ENCODE assay signal across 1 mouse cellular context in the genomic region with DNA sequence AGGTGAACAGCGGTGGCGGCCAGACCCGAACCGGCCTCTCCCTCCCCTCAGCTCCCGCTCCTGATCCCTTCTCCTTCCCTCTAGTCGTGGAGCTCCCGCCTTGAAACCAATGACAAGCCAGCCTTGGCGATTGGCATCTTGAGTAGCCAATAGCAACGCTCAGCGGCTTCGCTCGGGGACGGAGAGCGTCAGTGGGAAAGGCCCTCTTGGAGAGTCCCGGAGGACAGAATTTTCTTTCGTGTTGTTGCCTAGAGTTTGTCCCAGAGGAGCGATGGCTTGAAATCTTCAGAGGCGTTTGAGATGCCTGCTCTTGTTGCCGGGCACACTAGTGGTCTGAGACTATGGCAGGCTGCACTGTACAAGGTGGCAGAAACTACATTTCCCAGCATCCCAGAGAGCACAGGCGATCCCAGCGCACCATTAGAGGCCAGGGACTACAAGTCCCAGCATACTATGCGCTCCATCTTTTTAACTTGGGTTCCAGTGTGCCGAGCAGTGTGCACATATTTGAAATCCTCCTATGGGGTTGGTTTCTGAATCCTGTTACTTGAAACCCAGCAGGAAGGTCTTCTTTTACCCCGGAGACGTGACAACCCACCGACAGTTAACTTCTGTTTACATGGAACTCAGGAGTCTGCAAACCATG.
TF ChIP-seq lines count a peak whose summit lies in the region.

A gene (minus strand): TSS at position 179 of the 646 bp plus-strand sequence.
A gene (plus strand): TSS at position 454 of the 646 bp plus-strand sequence.

TF ChIP-seq in CH12.LX, 34 proteins besides CTCF, POLR2A, EP300 and RAD21 (continued from another document):
- TF ChIP-seq MXI1 (IDR thresholded peaks at IDR 0.05; ENCODE audit: low read depth, low read length) = peak; percentile 74
- 0 out of 2 replicates have a peak, but pooled peaks have one; percentile 12 for TF ChIP-seq MAX (IDR thresholded peaks at IDR 0.05; ENCODE audit: low read length)
- TF ChIP-seq POLR2AphosphoS2 (IDR thresholded peaks at IDR 0.05; ENCODE audit: low read depth, low read length) = peak; percentile 45; the same call in 1 of the 2 replicates
- TF ChIP-seq USF2 (conservative IDR thresholded peaks at IDR 0.05; ENCODE audit: low read depth, low read length) = no peak
- no peak for TF ChIP-seq MAFK (IDR thresholded peaks at IDR 0.05; ENCODE audit: insufficient replicate concordance, low read length)
- no peak for TF ChIP-seq E2F4 (IDR thresholded peaks at IDR 0.05; ENCODE audit: insufficient replicate concordance, low read depth, low read length)
- peak; percentile 30; the same call in 1 of the 2 replicates for TF ChIP-seq IRF4 (IDR thresholded peaks at IDR 0.05; ENCODE audit: low read depth, low read length)
- no peak for TF ChIP-seq RCOR1 (conservative IDR thresholded peaks at IDR 0.05; ENCODE audit: low read depth, low read length)
- TF ChIP-seq ELF1 (IDR thresholded peaks at IDR 0.05; ENCODE audit: low read depth, low read length) = peak; percentile 48
- TF ChIP-seq USF1 (IDR thresholded peaks at IDR 0.05; ENCODE audit: low read depth, low read length) = no peak
- TF ChIP-seq NELFE (IDR thresholded peaks at IDR 0.05; ENCODE audit: low read depth, low read length) = peak; percentile 73; the same call in 1 of the 2 replicates
- TF ChIP-seq PAX5 (IDR thresholded peaks at IDR 0.05; ENCODE audit: low read length) = no peak
- no peak for TF ChIP-seq MAZ (IDR thresholded peaks at IDR 0.05; ENCODE audit: low read depth, low read length)
- TF ChIP-seq ZC3H11A (IDR thresholded peaks at IDR 0.05; ENCODE audit: low read depth, low read length) = no peak
- TF ChIP-seq CHD1 (IDR thresholded peaks at IDR 0.05; ENCODE audit: low read depth, low read length) = no peak
- no peak for TF ChIP-seq SMC3 (IDR thresholded peaks at IDR 0.05; ENCODE audit: low read depth, low read length)
- peak; percentile 89; the same call in 1 of the 2 replicates for TF ChIP-seq GABPA (IDR thresholded peaks at IDR 0.05; ENCODE audit: insufficient replicate concordance, low read depth, low read length)
- peak; percentile 66 for TF ChIP-seq ZMIZ1 (IDR thresholded peaks at IDR 0.05; ENCODE audit: low read depth, low read length)
- peak; percentile 85 for TF ChIP-seq SIN3A (IDR thresholded peaks at IDR 0.05; ENCODE audit: low read length)
- TF ChIP-seq NRF1 (IDR thresholded peaks at IDR 0.05; ENCODE audit: low read depth, low read length) = peak; percentile 69
- TF ChIP-seq CHD2 (IDR thresholded peaks at IDR 0.05; ENCODE audit: low read length) = peak; percentile 91
- no peak for TF ChIP-seq UBTF (IDR thresholded peaks at IDR 0.05; ENCODE audit: low read depth, low read length)
- TF ChIP-seq KAT2A (IDR thresholded peaks at IDR 0.05; ENCODE audit: insufficient replicate concordance, low read length) = peak; percentile 98
- TF ChIP-seq JUND (conservative IDR thresholded peaks at IDR 0.05; ENCODE audit: low read depth, low read length) = no peak
- TF ChIP-seq ZKSCAN1 (IDR thresholded peaks at IDR 0.05; ENCODE audit: borderline replicate concordance, low read depth, low read length) = no peak
